Mouse (Mus musculus) layer of hippocampus, adult 18-20 months (tissue): ENCODE results near the gene Trim24. TPM values are rescaled to one million over a fixed set of nuclear protein-coding genes. Genes with fewer than 3 reads are reported as not detected.

ENCODE experiments used
- total RNA-seq, 2 experiments: library from RNA; stranded (reverse); gene quantifications; 2 replicates each; pipeline ENCODE4 v1.2.3; 2021

Gene Trim24
- total RNA-seq, 2 experiments from 2014 or later, result 30.9 to 33.3 TPM

Other genes with a start within 250 kb of the Trim24 start
- under 1 TPM; 0.43 to 0.59 TPM for gene Svopl, start 176.2 kb downstream of the Trim24 start, total RNA-seq
- gene Tmem213, start 238.4 kb downstream of the Trim24 start, total RNA-seq, result not detected